Mouse (Mus musculus) lung, postnatal 4 days (tissue): Measurements from ENCODE around the gene Gm10719.
"Not testable (repeated sequence)": the region's sequence is repeated elsewhere in the genome, so short reads cannot be mapped to it uniquely, and the experiment has no call there.

Source experiments
- DNase-seq, 2 experiments: peaks; one replicate each; pipeline ENCODE4 v3.0.0; 2021

Gm10719 gene

GRCm38 (mm10) chr9:3026136-3026535 lies 8.9 kb downstream of the Gm10719 start:
- not testable (repeated sequence) for DNase-seq

GRCm38 (mm10) chr9:3026741-3027140 lies 9.5 kb downstream of the Gm10719 start:
- not testable (repeated sequence) for DNase-seq

- DNase-seq: not testable (repeated sequence)
These were observed 10.0 kb downstream of the Gm10719 start for GRCm38 (mm10) chr9:3027200-3027599.

GRCm38 (mm10) chr9:3029276-3030000 lies 12.2 kb downstream of the Gm10719 start:
- DNase-seq: peak; percentile 48 to 53

GRCm38 (mm10) chr9:3030677-3031318 lies 13.6 kb downstream of the Gm10719 start:
- DNase-seq: not testable (repeated sequence)

- DNase-seq: not testable (repeated sequence)
These were observed 17.1 kb downstream of the Gm10719 start, which contains the start of gene Gm17535 for GRCm38 (mm10) chr9:3034299-3034698. Gm17535 (plus strand) TSS chr9:3034599.

GRCm38 (mm10) chr9:3036577-3036976 lies 19.4 kb downstream of the Gm10719 start, which contains the start of gene Gm10715:
Gm10715 (plus strand) TSS chr9:3036877.
- not testable (repeated sequence) for DNase-seq

- not testable (repeated sequence) for DNase-seq
These were observed 21.0 kb downstream of the Gm10719 start for GRCm38 (mm10) chr9:3038161-3038560.
